Mouse (Mus musculus) lung, adult 2 months (tissue): Measurements from ENCODE around the gene Kif6.

Source experiments
- CTCF ChIP-seq: fragments of 200-500 bp; IDR thresholded peaks from 2 replicates; pipeline ENCODE4 v1.5.1; 2011; ENCODE audit warnings: mild to moderate bottlenecking, low read length, control low read depth; ENCODE audit not compliant: insufficient read depth
- POLR2A ChIP-seq: fragments of 200-500 bp; IDR thresholded peaks from 2 replicates; pipeline ENCODE4 v1.6.1; 2011; ENCODE audit warnings: low read depth, mild to moderate bottlenecking, control low read depth, low read length, borderline replicate concordance; ENCODE audit errors: extremely low read depth

DNA sequence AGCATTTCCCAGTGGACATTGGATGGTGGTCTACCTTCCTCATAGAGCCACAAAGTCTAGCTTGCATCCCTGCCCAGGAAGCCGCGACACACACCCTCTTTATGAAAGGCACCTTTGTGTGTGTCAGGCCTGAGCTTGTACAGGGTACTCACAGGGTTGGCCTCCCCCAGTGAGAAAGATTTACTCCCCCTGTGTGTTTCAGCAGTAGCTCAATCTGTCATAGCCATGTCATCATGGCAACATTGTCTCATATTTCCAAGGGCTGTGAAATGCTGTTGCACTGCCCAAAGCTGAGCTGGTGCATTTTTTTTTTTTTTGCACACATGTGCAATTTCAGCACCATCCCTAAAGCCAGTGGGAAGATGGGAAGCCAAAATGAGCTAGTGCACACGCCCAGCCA is 224.3 kb downstream of the Kif6 start:
- TF ChIP-seq CTCF (no peak), POLR2A (no peak)
